Mouse (Mus musculus) heart, adult 18-20 months (tissue): ENCODE measurements around the gene Thsd4. TPM values are rescaled to one million over a fixed set of nuclear protein-coding genes. Genes with fewer than 3 reads are reported as not detected.

Experiments used
- DNase-seq, 2 experiments: peaks; one replicate each; pipeline ENCODE4 v3.0.0; 2021 to 2022; ENCODE audit warnings: mixed read lengths in 1 of 2
- total RNA-seq, 2 experiments: library from RNA; stranded (reverse); gene quantifications; 2 replicates each; pipeline ENCODE4 v1.2.3; 2021

The Thsd4 gene
- total RNA-seq, 2 experiments from 2014 or later, result 4.4 to 4.7 TPM

DNA sequence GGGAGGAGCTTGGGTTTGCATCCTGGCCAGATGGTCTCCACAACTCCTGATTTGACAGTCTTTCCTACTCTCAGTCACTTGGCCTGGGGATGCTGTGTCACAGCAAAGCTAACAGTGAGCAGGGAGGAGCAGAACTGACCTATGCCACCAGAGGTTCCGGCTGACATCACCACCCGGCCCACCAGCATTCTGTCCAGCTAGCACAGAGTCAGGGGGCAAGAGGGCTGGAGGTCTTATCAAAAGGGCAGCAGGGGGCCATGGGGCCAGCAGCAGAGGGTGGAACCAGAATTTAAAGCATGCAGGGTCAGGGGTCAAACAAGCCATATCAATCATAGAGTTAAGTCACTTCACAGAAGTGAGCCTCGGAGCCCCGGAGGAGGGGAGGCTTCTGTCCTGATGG is 4.7 kb downstream of the Thsd4 start:
- DNase-seq, result no peak

DNA sequence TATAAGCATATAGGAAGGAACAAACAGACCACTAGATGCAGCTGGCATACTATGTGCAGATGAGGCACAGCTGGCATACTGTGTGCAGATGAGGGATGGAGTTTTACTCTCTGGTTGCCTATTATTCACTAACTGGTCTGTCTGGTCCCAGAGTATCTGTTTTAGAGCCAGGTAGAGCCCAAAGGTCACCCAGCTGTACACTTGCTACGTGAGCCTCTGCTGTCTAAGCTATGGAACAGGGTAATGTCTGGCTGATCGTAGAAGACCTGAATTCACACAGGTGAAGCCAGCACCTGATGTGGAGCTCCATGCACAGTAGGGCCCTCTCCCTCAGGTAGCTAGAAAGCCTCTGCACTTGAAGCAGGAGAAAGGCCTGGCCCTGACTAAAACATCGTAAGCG is 5.5 kb downstream of the Thsd4 start:
- DNase-seq, result no peak

GRCm38 (mm10) chr9:60513329-60513788 is 8.5 kb downstream of the Thsd4 start:
- no peak for DNase-seq

DNA sequence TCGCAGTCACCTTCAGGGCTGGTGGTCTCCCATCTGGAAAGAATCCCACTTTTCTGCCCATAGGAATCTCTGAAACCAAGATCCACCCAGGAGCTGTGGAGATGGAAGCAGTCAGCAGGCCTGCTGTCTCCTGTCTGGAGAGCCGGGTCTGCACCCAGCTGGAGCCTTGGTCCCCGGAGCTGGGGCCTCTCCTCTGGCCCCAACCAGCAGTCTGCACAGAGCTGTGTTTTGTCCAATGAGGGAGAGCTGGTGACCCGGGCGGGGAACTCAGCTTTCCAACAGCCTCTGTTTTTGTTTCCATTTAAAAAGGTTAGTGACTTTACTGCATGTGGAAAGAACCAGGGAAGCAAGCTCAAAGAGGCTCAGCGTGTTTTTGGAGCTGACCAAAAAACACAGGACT is 11.0 kb downstream of the Thsd4 start:
- peak; percentile 61 to 62 for DNase-seq

GRCm38 (mm10) chr9:60506136-60506535 is 15.7 kb downstream of the Thsd4 start:
- peak; percentile 22 to 34 for DNase-seq

GRCm38 (mm10) chr9:60504378-60505285 is 17.2 kb downstream of the Thsd4 start:
- DNase-seq, result peak; percentile 33 to 57

DNA sequence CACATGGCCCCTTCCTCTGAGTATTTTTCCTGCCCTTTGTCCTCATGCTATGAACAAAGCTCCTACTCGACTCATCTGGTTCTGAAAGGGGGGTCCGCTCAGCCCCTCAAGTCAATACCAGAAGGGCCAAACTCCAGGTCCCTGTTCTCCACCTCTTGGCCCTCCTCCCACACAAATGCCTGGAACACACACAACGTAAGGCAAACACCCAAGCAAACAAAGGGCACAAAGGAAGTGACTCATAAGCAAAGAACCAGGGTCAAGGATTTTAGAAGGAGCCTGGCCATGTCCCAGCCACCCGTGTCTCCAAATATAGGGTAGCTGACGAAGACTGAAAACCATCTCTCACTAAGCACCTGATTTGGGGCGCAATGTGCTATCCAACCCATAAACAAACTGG is 19.6 kb downstream of the Thsd4 start:
- no peak for DNase-seq

GRCm38 (mm10) chr9:60501504-60502179 is 20.2 kb downstream of the Thsd4 start:
- DNase-seq, result no peak

- DNase-seq, result no peak
These were observed 29.4 kb downstream of the Thsd4 start for GRCm38 (mm10) chr9:60492275-60492974.

DNA sequence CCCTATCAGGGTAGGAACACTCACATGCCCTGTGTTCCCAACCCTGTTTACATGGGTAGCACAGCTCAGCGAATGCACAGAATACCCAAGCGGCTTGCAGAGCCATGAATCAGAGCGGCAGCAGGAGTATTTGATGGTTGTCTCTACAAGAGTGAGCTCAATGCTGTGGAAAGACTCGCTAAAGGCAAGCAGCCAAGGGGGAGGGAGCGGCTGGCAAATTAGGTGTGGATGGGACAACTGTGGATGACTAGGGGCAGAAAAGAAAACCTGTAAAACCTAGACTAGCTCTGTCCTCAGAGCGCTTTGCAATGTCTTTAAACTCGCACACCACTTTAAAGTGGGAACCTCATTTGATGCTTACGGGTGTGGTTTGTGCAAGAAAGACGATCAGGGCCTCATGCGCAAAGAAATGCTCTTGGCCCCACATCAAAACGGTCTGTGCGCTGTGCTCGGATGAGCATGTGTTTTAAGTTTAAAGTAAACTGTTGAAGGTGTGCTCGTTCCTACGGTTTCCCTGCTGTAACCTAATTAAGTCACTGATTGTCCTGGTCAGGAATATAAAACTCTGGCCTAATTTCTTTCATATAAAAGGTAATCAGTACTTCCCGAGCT is 30.3 kb downstream of the Thsd4 start:
- DNase-seq, result no peak

GRCm38 (mm10) chr9:60491079-60491478 is 30.8 kb downstream of the Thsd4 start:
- DNase-seq, result no peak

DNA sequence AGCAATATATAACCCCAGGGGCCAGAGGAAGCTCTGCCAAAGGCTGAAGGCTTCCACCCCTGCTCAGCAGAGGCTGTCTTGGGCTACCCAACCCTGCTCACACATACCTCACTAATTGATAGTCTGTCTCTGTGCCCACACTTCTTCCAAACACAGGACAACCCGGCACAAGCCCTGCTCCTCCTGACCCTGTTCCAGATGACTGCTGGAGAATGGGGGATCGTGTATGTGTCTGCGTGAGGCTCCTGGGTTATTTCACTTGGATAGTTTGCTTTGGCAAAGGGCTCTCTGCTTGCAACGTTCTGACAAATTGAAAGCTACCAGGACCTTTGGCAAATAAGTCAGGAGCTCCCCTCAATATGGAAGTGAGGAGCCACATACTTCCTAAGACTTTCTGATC is 33.0 kb downstream of the Thsd4 start:
- DNase-seq, result peak; percentile 12 to 21

GRCm38 (mm10) chr9:60482165-60482564 is 39.7 kb downstream of the Thsd4 start:
- DNase-seq, result no peak

DNA sequence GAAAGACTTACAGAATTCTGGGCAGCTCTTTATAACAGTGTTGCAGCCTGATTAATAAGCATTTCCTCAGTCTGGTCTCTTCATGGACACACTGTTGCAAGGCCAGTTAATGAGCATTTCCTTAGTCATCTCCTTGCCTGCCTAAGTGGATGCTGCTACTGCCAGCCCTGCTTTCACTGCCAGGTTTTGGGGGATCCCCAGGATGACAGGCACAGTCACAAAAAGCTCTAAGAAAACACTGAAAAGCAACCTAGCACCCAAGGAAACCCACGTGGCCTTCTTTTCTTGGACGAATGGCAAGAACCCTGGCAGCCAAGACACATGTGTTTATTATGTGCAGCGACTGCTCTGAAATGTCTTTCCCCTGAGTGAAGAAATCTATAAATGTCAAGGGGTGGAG is 41.8 kb downstream of the Thsd4 start:
- no peak for DNase-seq

DNA sequence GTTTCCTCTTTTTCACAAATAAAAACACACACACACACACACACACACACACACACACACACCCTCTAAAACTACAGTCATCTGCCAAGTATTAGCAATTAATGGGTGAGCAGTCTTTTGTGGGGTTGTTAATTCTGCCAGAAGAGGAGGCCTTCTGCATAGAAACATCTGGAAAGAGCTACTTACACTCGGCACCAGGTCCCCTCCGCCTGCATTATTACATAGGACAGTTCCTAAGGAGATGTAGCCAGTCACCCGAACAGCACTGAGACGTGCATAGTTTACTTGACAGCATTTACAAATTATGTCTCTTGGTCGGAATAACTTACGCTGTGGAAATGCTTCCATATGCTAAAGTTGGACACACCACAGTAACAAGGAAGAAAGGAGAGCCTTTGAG is 43.0 kb downstream of the Thsd4 start:
- DNase-seq, result no peak

GRCm38 (mm10) chr9:60477991-60478750 is 43.7 kb downstream of the Thsd4 start:
- DNase-seq, result peak in 1 of 2 experiments; percentile 31

- no peak for DNase-seq
These were observed 61.5 kb downstream of the Thsd4 start for GRCm38 (mm10) chr9:60460010-60460982.

GRCm38 (mm10) chr9:60458468-60458962 is 63.3 kb downstream of the Thsd4 start:
- peak in 1 of 2 experiments; percentile 10 for DNase-seq

DNA sequence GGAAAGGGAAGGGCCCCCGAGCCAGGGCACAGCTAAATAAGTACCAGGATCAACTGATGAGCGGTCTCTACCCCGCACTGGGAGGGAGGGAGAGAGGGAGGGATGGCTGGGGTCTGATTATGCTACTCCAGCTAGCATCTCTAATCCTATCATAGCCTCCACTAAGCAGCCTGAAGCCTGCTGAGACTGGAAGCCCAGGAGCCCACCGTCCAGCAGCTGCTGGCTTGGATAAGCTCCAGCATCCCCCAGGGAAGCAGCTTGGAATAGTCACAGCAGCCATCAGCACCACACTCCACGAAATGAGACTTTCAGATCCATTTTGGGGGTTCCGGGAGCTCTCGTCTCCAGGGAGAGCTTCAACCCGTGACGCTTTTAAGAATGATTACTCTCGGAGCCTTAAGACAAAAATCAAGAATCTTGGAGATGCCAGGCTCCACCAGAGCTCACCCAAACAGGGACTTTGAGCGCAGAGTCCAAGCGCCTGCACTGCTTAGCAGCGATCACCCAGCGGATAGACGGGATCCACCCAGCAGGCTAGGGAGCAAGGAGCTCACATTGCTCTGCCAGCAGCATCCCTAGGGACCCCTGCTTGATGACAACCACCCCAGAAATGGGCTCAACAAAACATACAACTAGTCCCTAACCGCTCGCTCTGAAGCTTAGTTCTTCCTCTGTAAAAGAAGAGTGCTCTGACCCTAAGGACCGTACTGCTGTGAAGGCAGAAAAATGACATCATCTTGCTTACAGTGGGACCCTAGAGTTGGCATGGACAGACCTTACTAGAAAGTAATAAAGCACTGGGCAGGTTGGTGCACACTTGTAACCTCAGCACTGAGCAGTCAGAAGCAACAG is 64.3 kb downstream of the Thsd4 start:
- DNase-seq, result peak; percentile 57
